Mouse (Mus musculus) kidney, adult 2 months (tissue): Measurements from ENCODE around the gene Ddah1.

Experiments used
- CTCF ChIP-seq: fragments of 200-500 bp; conservative IDR thresholded peaks from 2 replicates; pipeline ENCODE4 v1.5.1; 2011; ENCODE audit warnings: low read depth, mild to moderate bottlenecking, control low read depth, low read length, moderate library complexity, mixed read lengths; ENCODE audit not compliant: insufficient read depth, insufficient read length
- POLR2A ChIP-seq: fragments of 200-500 bp; IDR thresholded peaks from one replicate; pipeline ENCODE4 v1.6.1; 2011; ENCODE audit warnings: low read depth, low read length, control low read depth

GRCm38 (mm10) chr3:145764416-145764815 lies 5.9 kb downstream of the Ddah1 start:
- no peak for TF ChIP-seq CTCF
- TF ChIP-seq POLR2A: no peak
